Mouse (Mus musculus): ENCODE measurements at regions not wholly inside any gene's neighbourhood (a gene's known extent, or its start where the extent isn't known, plus 50 kb on each side); places are given as distances from the start of the nearest gene placed in this dataset.

- Histone ChIP-seq H3K27me3 (ENCODE audit: low read depth, poor library complexity, severe bottlenecking) (no peaks in the 10 kb centered on the region), H3K9me3 (replicated peaks) (no peaks in the 10 kb centered on the region), H3K4me1 (no peaks in the 10 kb centered on the region), H3K36me3 (no peaks in the 10 kb centered on the region), H3K4me3 (no peak overlapping the region), H3K27ac (no peak overlapping the region)
- WGBS = 51% methylated on average over 3 of the region's 3 CpGs
- DNase-seq (ENCODE audit: low spot score) = no peak
Observed at GRCm38 (mm10) chr16:97234321-97234720, 63.8 kb upstream of the Dscam start.

- Histone ChIP-seq H3K4me3 (no peak overlapping the region), H3K4me1 (no peaks in the 10 kb centered on the region), H3K27ac (no peak overlapping the region), H3K9me3 (replicated peaks) (no peaks in the 10 kb centered on the region), H3K36me3 (no peaks in the 10 kb centered on the region), H3K27me3 (ENCODE audit: low read depth, poor library complexity, severe bottlenecking) (no peaks in the 10 kb centered on the region)
- WGBS = 78% methylated on average over 5 of the region's 5 CpGs
- no peak for DNase-seq (ENCODE audit: low spot score)
Observed at GRCm38 (mm10) chr16:97239626-97240025, 69.1 kb upstream of the Dscam start.

- no peak for DNase-seq (ENCODE audit: low spot score)
- Histone ChIP-seq H3K9me3 (replicated peaks) (no peaks in the 10 kb centered on the region), H3K27ac (no peak overlapping the region), H3K27me3 (ENCODE audit: low read depth, poor library complexity, severe bottlenecking) (no peaks in the 10 kb centered on the region), H3K4me1 (no peaks in the 10 kb centered on the region), H3K36me3 (no peaks in the 10 kb centered on the region), H3K4me3 (no peak overlapping the region)
- 85% methylated on average over 7 of the region's 7 CpGs for WGBS
Observed at GRCm38 (mm10) chr16:97240085-97240484, 69.5 kb upstream of the Dscam start.

GRCm38 (mm10) chr16:97240859-97241360 lies 70.4 kb upstream of the Dscam start:
- no peak for DNase-seq (ENCODE audit: low spot score)
- H3K27me3 ChIP-seq (ENCODE audit: low read depth, poor library complexity, severe bottlenecking) = no peaks in the 10 kb centered on the region
- no peaks in the 10 kb centered on the region for H3K9me3 ChIP-seq (replicated peaks)
- H3K4me3 ChIP-seq = no peak overlapping the region
- no peak overlapping the region for H3K27ac ChIP-seq
- H3K36me3 ChIP-seq = no peaks in the 10 kb centered on the region
- H3K4me1 ChIP-seq = no peaks in the 10 kb centered on the region
- 94% methylated on average over 8 of the region's 8 CpGs for WGBS

- H3K36me3 ChIP-seq = no peaks in the 10 kb centered on the region
- no peaks in the 10 kb centered on the region for H3K27me3 ChIP-seq (ENCODE audit: low read depth, poor library complexity, severe bottlenecking)
- no peaks in the 10 kb centered on the region for H3K4me1 ChIP-seq
- no peaks in the 10 kb centered on the region for H3K9me3 ChIP-seq (replicated peaks)
- H3K27ac ChIP-seq = no peak overlapping the region
- H3K4me3 ChIP-seq = no peak overlapping the region
- DNase-seq (ENCODE audit: low spot score) = no peak
Observed at GRCm38 (mm10) chr16:97241639-97242038, 71.1 kb upstream of the Dscam start.

- DNase-seq (ENCODE audit: low spot score) = no peak
- Histone ChIP-seq H3K27me3 (ENCODE audit: low read depth, poor library complexity, severe bottlenecking) (no peaks in the 10 kb centered on the region), H3K4me1 (no peaks in the 10 kb centered on the region), H3K4me3 (no peak overlapping the region), H3K9me3 (replicated peaks) (no peaks in the 10 kb centered on the region), H3K36me3 (no peaks in the 10 kb centered on the region), H3K27ac (no peak overlapping the region)
- WGBS = 71% methylated on average over 6 of the region's 6 CpGs
Observed at GRCm38 (mm10) chr16:97250488-97250887, 79.9 kb upstream of the Dscam start.

- Histone ChIP-seq H3K36me3 (no peaks in the 10 kb centered on the region), H3K4me3 (no peak overlapping the region), H3K27me3 (ENCODE audit: low read depth, poor library complexity, severe bottlenecking) (no peaks in the 10 kb centered on the region), H3K27ac (no peak overlapping the region), H3K9me3 (replicated peaks) (no peaks in the 10 kb centered on the region), H3K4me1 (no peaks in the 10 kb centered on the region)
- DNase-seq (ENCODE audit: low spot score) = no peak
- WGBS = 95% methylated on average over 1 of the region's 1 CpGs
Observed at GRCm38 (mm10) chr16:97252551-97252950, 82.0 kb upstream of the Dscam start.

- H3K9me3 ChIP-seq (replicated peaks) = no peaks in the 10 kb centered on the region
- WGBS = 46% methylated on average over 2 of the region's 2 CpGs
- H3K36me3 ChIP-seq = no peaks in the 10 kb centered on the region
- no peak overlapping the region for H3K27ac ChIP-seq
- no peak overlapping the region for H3K4me3 ChIP-seq
- no peaks in the 10 kb centered on the region for H3K4me1 ChIP-seq
- no peak for DNase-seq (ENCODE audit: low spot score)
- H3K27me3 ChIP-seq (ENCODE audit: low read depth, poor library complexity, severe bottlenecking) = no peaks in the 10 kb centered on the region
Observed at GRCm38 (mm10) chr16:97252997-97253635, 82.6 kb upstream of the Dscam start.

- H3K4me3 ChIP-seq = no peak overlapping the region
- H3K4me1 ChIP-seq = peaks cover 7% of the 10 kb centered on the region
- no peaks in the 10 kb centered on the region for H3K9me3 ChIP-seq (replicated peaks)
- no peaks in the 10 kb centered on the region for H3K36me3 ChIP-seq
- H3K27ac ChIP-seq = no peak overlapping the region
- H3K27me3 ChIP-seq (ENCODE audit: low read depth, poor library complexity, severe bottlenecking) = no peaks in the 10 kb centered on the region
- 70% methylated on average over 6 of the region's 6 CpGs for WGBS
- no peak for DNase-seq (ENCODE audit: low spot score)
Observed at GRCm38 (mm10) chr16:97258821-97259220, 88.3 kb upstream of the Dscam start.

- Histone ChIP-seq H3K9me3 (replicated peaks) (no peaks in the 10 kb centered on the region), H3K27me3 (ENCODE audit: low read depth, poor library complexity, severe bottlenecking) (no peaks in the 10 kb centered on the region), H3K4me3 (no peak overlapping the region), H3K36me3 (no peaks in the 10 kb centered on the region), H3K4me1 (peaks cover 7% of the 10 kb centered on the region), H3K27ac (no peak overlapping the region)
- no peak for DNase-seq (ENCODE audit: low spot score)
- 23% methylated on average over 6 of the region's 6 CpGs for WGBS
Observed at GRCm38 (mm10) chr16:97263451-97263850, 92.9 kb upstream of the Dscam start.

- no peaks in the 10 kb centered on the region for H3K9me3 ChIP-seq (replicated peaks)
- no peaks in the 10 kb centered on the region for H3K27me3 ChIP-seq (ENCODE audit: low read depth, poor library complexity, severe bottlenecking)
- H3K27ac ChIP-seq = no peak overlapping the region
- no peaks in the 10 kb centered on the region for H3K36me3 ChIP-seq
- H3K4me1 ChIP-seq = peaks cover 2% of the 10 kb centered on the region; the same call in 1 of the 2 replicates
- no peak overlapping the region for H3K4me3 ChIP-seq
- no peak for DNase-seq (ENCODE audit: low spot score)
- 94% methylated on average over 7 of the region's 7 CpGs for WGBS
Observed at GRCm38 (mm10) chr16:97270417-97271133, 86.0 kb upstream of the Bace2 start.

- Histone ChIP-seq H3K4me1 (peaks cover 2% of the 10 kb centered on the region; the same call in 1 of the 2 replicates), H3K36me3 (no peaks in the 10 kb centered on the region), H3K27me3 (ENCODE audit: low read depth, poor library complexity, severe bottlenecking) (no peaks in the 10 kb centered on the region), H3K27ac (no peak overlapping the region), H3K9me3 (replicated peaks) (no peaks in the 10 kb centered on the region), H3K4me3 (no peak overlapping the region)
- WGBS = 90% methylated on average over 8 of the region's 8 CpGs
- DNase-seq (ENCODE audit: low spot score) = no peak
Observed at GRCm38 (mm10) chr16:97271264-97271663, 85.3 kb upstream of the Bace2 start.

- Histone ChIP-seq H3K36me3 (no peaks in the 10 kb centered on the region), H3K27ac (no peak overlapping the region), H3K27me3 (ENCODE audit: low read depth, poor library complexity, severe bottlenecking) (no peaks in the 10 kb centered on the region), H3K4me1 (peaks cover 2% of the 10 kb centered on the region; the same call in 1 of the 2 replicates), H3K9me3 (replicated peaks) (no peaks in the 10 kb centered on the region), H3K4me3 (peak overlapping the region; percentile 25; the same call in 1 of the 2 replicates)
- peak; percentile 87 for DNase-seq (ENCODE audit: low spot score)
- 16% methylated on average over 12 of the region's 12 CpGs for WGBS
Observed at GRCm38 (mm10) chr16:97272035-97272631, 84.4 kb upstream of the Bace2 start.

Measured in limb, embryonic 10.5 days (tissue).